Mouse (Mus musculus): Measurements from ENCODE around the gene Ulk1.
"Not testable (repeated sequence)": the region's sequence is repeated elsewhere in the genome, so short reads cannot be mapped to it uniquely, and the experiment has no call there.

Gene Ulk1

GRCm38 (mm10) chr5:110809667-110810325 is at the start of gene Ulk1:
TSS of gene Ulk1 (minus strand) at chr5:110810097.
- peak; percentile 100 for DNase-seq (ENCODE audit: low read depth, low spot score)

GRCm38 (mm10) chr5:110859013-110859650 is 49.2 kb upstream of the Ulk1 start:
- no peak for DNase-seq (ENCODE audit: low read depth, low spot score)

GRCm38 (mm10) chr5:110857091-110857490 is 47.2 kb upstream of the Ulk1 start:
- DNase-seq (ENCODE audit: low read depth, low spot score), result no peak

GRCm38 (mm10) chr5:110852990-110853389 is 43.1 kb upstream of the Ulk1 start:
- DNase-seq (ENCODE audit: low read depth, low spot score), result no peak

GRCm38 (mm10) chr5:110841046-110841862 is 31.4 kb upstream of the Ulk1 start:
- no peak for DNase-seq (ENCODE audit: low read depth, low spot score)

GRCm38 (mm10) chr5:110840465-110840864 is 30.6 kb upstream of the Ulk1 start:
- no peak for DNase-seq (ENCODE audit: low read depth, low spot score)

- DNase-seq (ENCODE audit: low read depth, low spot score), result peak; percentile 98
These were observed 29.9 kb upstream of the Ulk1 start, which contains the start of the genes Hscb and Chek2 for GRCm38 (mm10) chr5:110839678-110840365. TSS of gene Hscb (minus strand) at chr5:110839777. TSS of gene Chek2 (plus strand) at chr5:110839979.

- no peak for DNase-seq (ENCODE audit: low read depth, low spot score)
These were observed 29.3 kb upstream of the Ulk1 start for GRCm38 (mm10) chr5:110839038-110839677.

GRCm38 (mm10) chr5:110838016-110838415 is 28.1 kb upstream of the Ulk1 start:
- not testable (repeated sequence) for DNase-seq (ENCODE audit: low read depth, low spot score)

GRCm38 (mm10) chr5:110835959-110836358 is 26.1 kb upstream of the Ulk1 start:
- peak; percentile 80 for DNase-seq (ENCODE audit: low read depth, low spot score)

- DNase-seq (ENCODE audit: low read depth, low spot score), result no peak
These were observed 21.3 kb upstream of the Ulk1 start for GRCm38 (mm10) chr5:110831036-110831720.

- DNase-seq (ENCODE audit: low read depth, low spot score), result no peak
These were observed 17.7 kb upstream of the Ulk1 start for GRCm38 (mm10) chr5:110827576-110827975.

GRCm38 (mm10) chr5:110826781-110827495 is 17.0 kb upstream of the Ulk1 start:
- no peak for DNase-seq (ENCODE audit: low read depth, low spot score)

GRCm38 (mm10) chr5:110824421-110824820 is 14.5 kb upstream of the Ulk1 start:
- DNase-seq (ENCODE audit: low read depth, low spot score), result no peak

- peak; percentile 19 for DNase-seq (ENCODE audit: low read depth, low spot score)
These were observed 853 bp downstream of the Ulk1 start for GRCm38 (mm10) chr5:110808821-110809666.

GRCm38 (mm10) chr5:110808061-110808631 is 1.8 kb downstream of the Ulk1 start:
- DNase-seq (ENCODE audit: low read depth, low spot score), result peak; percentile 69

- no peak for DNase-seq (ENCODE audit: low read depth, low spot score)
These were observed 2.4 kb downstream of the Ulk1 start for GRCm38 (mm10) chr5:110807453-110807852.

- no peak for DNase-seq (ENCODE audit: low read depth, low spot score)
These were observed 3.2 kb downstream of the Ulk1 start for GRCm38 (mm10) chr5:110806676-110807075.

GRCm38 (mm10) chr5:110806154-110806553 is 3.7 kb downstream of the Ulk1 start:
- DNase-seq (ENCODE audit: low read depth, low spot score), result no peak

Data from c-Kit-negative CD71-positive TER-119-positive erythroid progenitor cells, embryonic 14.5 days (primary cell).